Mouse (Mus musculus) intestine, postnatal 0 days (tissue): Measurements from ENCODE around the gene Mcrip1. TPM values are rescaled to one million over a fixed set of nuclear protein-coding genes. Genes with fewer than 3 reads are reported as not detected.
"Not testable (repeated sequence)": the region's sequence is repeated elsewhere in the genome, so short reads cannot be mapped to it uniquely, and the experiment has no call there.

Experiments
- ATAC-seq: fragments of 200-750 bp; cut with Nextera tagmentation; 2 replicates; pipeline ENCODE4 v1.8.0; 2017; ENCODE audit warnings: mild to moderate bottlenecking, moderate TSS enrichment, moderate library complexity
- H3K27ac ChIP-seq: fragments of 300-500 bp; sonication (generic); 2 replicates; pipeline ENCODE4 v1.5.1; 2014; ENCODE audit warnings: mild to moderate bottlenecking, low read depth, low read length, moderate library complexity
- H3K27me3 ChIP-seq: fragments of 300-500 bp; sonication (generic); replicated peaks from 2 replicates; pipeline ENCODE4 v1.6.1; 2014; ENCODE audit warnings: low read length, mixed read lengths; ENCODE audit not compliant: control insufficient read depth, insufficient read depth
- H3K36me3 ChIP-seq: fragments of 300-500 bp; sonication (generic); 2 replicates; pipeline ENCODE4 v1.6.1; 2014; ENCODE audit warnings: mild to moderate bottlenecking, moderate library complexity; ENCODE audit not compliant: control insufficient read depth, insufficient read depth
- H3K4me1 ChIP-seq: fragments of 300-500 bp; sonication (generic); replicated peaks from 2 replicates; pipeline ENCODE4 v1.6.1; 2014; ENCODE audit warnings: antibody characterized with exemption, low read length, mixed read lengths; ENCODE audit not compliant: control insufficient read depth, insufficient read depth
- H3K4me2 ChIP-seq: fragments of 300-500 bp; sonication (generic); replicated peaks from 2 replicates; pipeline ENCODE4 v1.6.1; 2014; ENCODE audit warnings: low read depth, mild to moderate bottlenecking, moderate library complexity
- H3K4me3 ChIP-seq: fragments of 300-500 bp; sonication (generic); 2 replicates; pipeline ENCODE4 v1.5.1; 2014; ENCODE audit warnings: low read depth, low read length
- H3K9ac ChIP-seq: fragments of 300-500 bp; sonication (generic); 2 replicates; pipeline ENCODE4 v1.6.1; 2014; ENCODE audit warnings: mild to moderate bottlenecking, low read depth, low read length
- H3K9me3 ChIP-seq: fragments of 300-500 bp; sonication (generic); 2 replicates; pipeline ENCODE4 v1.6.1; 2016; ENCODE audit warnings: mixed run types; ENCODE audit not compliant: control insufficient read depth
- CTCF ChIP-seq: sonication (generic); IDR thresholded peaks from 2 replicates; pipeline ENCODE4 v1.5.1; 2016; ENCODE audit warnings: low read depth, mild to moderate bottlenecking, control low read depth, antibody characterized with exemption, moderate library complexity
- WGBS: fragments of 180-500 bp; shearing (Covaris S2); extraction: QIAGEN DNeasy Blood & Tissue Kit; methylation state at CpG from one replicate; pipeline ENCODE4 v1.1.7; 2014; 5-methylcytosine and 5-hydroxymethylcytosine counted together
- polyA plus RNA-seq: library from polyadenylated mRNA; unstranded; fragments of >200 nt; fragmentation: Nextera tagmentation; extraction: Ambion mirVana; gene quantifications from 2 replicates; pipeline ENCODE4 v1.2.1, GENCODE M21; 2015

Mcrip1 gene
- polyA plus RNA-seq, 1 experiment from 2014 or later: 68.7 TPM

GRCm38 (mm10) chr11:120558843-120559242 is 9.3 kb upstream of the Mcrip1 start:
- H3K4me1 ChIP-seq, H3K27ac ChIP-seq, H3K9me3 ChIP-seq, H3K27me3 ChIP-seq, H3K9ac ChIP-seq, H3K4me2 ChIP-seq, H3K4me3 ChIP-seq, ATAC-seq: not testable (repeated sequence)
- 90% methylated on average over 6 of the region's 6 CpGs for WGBS
- peak; percentile 26 for TF ChIP-seq CTCF
- peaks cover 50% of the 10 kb centered on the region for H3K36me3 ChIP-seq

GRCm38 (mm10) chr11:120555260-120555659 is 5.7 kb upstream of the Mcrip1 start:
- no peak for TF ChIP-seq CTCF
- Histone ChIP-seq H3K9me3 (no peaks in the 10 kb centered on the region), H3K4me1 (0 out of 2 replicates have a peak, but pooled peaks cover under 1% of the 10 kb centered on the region), H3K36me3 (peaks cover 14% of the 10 kb centered on the region), H3K4me2 (0 out of 2 replicates have a peak overlapping the region, but pooled peaks have one; percentile 3), H3K27me3 (no peaks in the 10 kb centered on the region), H3K4me3 (no peak overlapping the region), H3K9ac (no peak overlapping the region), H3K27ac (peak overlapping the region; percentile 84)
- ATAC-seq: peak; percentile 76
- WGBS: 59% methylated on average over 2 of the region's 2 CpGs

GRCm38 (mm10) chr11:120554834-120555233 is 5.3 kb upstream of the Mcrip1 start:
- Histone ChIP-seq H3K9me3 (no peaks in the 10 kb centered on the region), H3K27me3 (no peaks in the 10 kb centered on the region), H3K4me1 (0 out of 2 replicates have a peak, but pooled peaks cover 4% of the 10 kb centered on the region), H3K9ac (no peak overlapping the region), H3K27ac (peak overlapping the region; percentile 84), H3K4me2 (no peak overlapping the region), H3K36me3 (peaks cover 10% of the 10 kb centered on the region), H3K4me3 (no peak overlapping the region)
- WGBS: 37% methylated on average over 7 of the region's 7 CpGs
- no peak for TF ChIP-seq CTCF
- ATAC-seq: peak; percentile 81

DNA sequence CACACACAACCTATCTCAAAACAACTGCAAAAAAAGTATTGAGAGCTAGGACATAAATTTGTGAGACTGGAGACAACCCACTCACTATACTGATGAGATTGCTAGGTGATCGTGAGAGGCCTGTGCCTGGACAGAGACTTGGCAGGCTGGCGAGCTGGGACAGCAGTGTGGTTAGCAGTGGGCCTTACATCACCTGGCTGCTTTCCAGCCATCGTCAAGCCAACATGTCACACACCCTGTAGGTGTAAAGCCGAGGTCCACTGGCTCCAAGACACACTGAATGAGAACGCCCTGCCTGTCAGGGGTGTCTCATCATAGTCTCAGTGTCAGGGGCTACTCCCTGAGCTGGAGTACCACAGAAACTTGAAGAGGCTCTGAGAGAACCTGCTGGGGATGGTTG is 3.2 kb upstream of the Mcrip1 start:
- Histone ChIP-seq H3K9ac (no peak overlapping the region), H3K27me3 (no peaks in the 10 kb centered on the region), H3K4me1 (0 out of 2 replicates have a peak, but pooled peaks cover 10% of the 10 kb centered on the region), H3K36me3 (no peaks in the 10 kb centered on the region; the same call in 1 of the 2 replicates), H3K27ac (no peak overlapping the region), H3K9me3 (no peaks in the 10 kb centered on the region), H3K4me2 (no peak overlapping the region), H3K4me3 (no peak overlapping the region)
- ATAC-seq: no peak
- 70% methylated on average over 5 of the region's 5 CpGs for WGBS
- TF ChIP-seq CTCF: no peak

DNA sequence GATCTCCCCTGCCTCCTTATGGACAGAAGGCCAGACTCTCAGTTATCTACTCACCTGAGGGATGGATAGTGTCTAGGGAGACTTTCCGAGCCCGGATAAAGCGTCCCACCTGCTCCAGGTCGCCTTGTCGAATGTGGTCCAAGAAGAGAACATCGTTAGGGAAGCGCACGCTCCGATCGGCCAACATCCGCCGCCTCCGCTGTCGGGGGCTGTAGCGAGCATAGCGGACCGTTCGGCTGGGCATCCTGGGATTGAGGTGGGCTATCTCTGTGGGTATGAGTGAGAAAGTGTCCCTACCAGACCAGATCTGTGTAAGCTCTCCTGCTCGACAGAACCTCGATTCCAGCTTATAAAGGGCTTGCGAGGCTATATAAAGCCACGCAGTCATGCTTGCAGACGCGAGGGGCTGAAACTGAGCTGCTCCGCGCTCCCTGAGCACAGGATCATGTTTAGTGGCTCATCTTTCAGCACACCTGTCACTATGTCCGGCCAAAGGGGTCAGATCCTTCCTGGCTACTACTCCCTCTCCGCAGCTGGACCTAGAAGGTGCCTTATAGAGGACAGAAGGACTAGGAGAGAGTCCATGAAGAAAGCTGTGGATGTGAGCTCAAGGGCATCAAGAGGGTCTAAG is 1.4 kb upstream of the Mcrip1 start, which contains the start of gene Ppp1r27:
Ppp1r27 (minus strand) TSS at position 323 of the 631 bp plus-strand sequence.
- Histone ChIP-seq H3K27me3 (no peaks in the 10 kb centered on the region), H3K27ac (peak within 1 kb of the TSS; percentile 98), H3K4me2 (peak within 1 kb of the TSS; percentile 73), H3K4me1 (peaks cover 16% of the 10 kb centered on the region; the same call in 1 of the 2 replicates), H3K36me3 (no peaks in the 10 kb centered on the region; the same call in 1 of the 2 replicates), H3K4me3 (peak within 1 kb of the TSS; percentile 75), H3K9me3 (no peaks in the 10 kb centered on the region), H3K9ac (peak within 1 kb of the TSS; percentile 86; the same call in 1 of the 2 replicates)
- WGBS: 94% methylated on average over 28 of the region's 28 CpGs
- TF ChIP-seq CTCF: no peak
- no peak for ATAC-seq

DNA sequence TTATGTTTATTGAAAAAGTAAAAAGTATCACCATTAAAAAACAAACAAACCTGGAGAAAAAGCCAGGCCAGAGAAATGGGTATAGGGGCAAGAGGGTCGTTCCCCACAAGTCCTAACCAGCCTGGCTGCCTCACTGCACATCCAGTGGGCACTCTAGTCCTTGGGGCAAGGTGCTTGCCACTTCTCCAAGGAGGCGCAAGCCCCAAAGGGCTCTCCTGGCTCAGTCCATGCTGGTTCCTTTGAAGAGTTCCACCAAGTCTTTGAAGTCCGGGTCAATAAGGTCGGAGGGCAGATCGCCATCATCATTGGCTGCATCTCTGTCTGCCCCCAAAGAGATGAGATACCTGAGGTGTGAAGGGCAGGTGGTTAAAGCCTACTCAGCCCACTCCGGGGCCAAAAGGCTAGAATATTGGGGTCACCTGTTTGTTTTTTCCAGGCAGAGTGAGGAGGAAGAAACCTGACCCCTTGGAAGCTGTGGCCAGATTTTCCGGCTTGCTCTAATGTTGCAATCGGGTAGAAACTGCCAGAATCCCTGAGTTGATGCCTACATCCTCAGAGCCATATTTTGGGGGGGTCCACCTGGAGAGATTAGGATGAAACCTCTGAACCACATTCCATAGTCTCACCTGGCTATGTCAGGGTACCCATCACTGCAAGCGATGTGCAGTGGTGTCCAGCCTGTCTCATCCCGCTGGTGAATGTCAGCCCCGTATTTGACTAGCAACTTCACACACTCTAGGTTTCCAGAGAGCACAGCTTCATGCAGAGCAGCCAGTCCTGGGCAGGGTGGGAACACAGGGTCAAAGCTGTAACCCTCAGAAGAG is 671 bp upstream of the Mcrip1 start:
- Histone ChIP-seq H3K27ac (peak overlapping the region; percentile 98), H3K9ac (peak overlapping the region; percentile 86; the same call in 1 of the 2 replicates), H3K9me3 (no peaks in the 10 kb centered on the region), H3K36me3 (no peaks in the 10 kb centered on the region; the same call in 1 of the 2 replicates), H3K4me2 (peak overlapping the region; percentile 73), H3K4me3 (peak overlapping the region; percentile 75), H3K4me1 (peaks cover 16% of the 10 kb centered on the region; the same call in 1 of the 2 replicates), H3K27me3 (no peaks in the 10 kb centered on the region)
- ATAC-seq: no peak
- TF ChIP-seq CTCF: no peak
- 63% methylated on average over 11 of the region's 11 CpGs for WGBS
